Mouse (Mus musculus): ENCODE data around the gene Rrp15. TPM values are rescaled to one million over a fixed set of nuclear protein-coding genes. Genes with fewer than 3 reads are reported as not detected.

Gene Rrp15
- polyA plus RNA-seq, 1 experiment from 2014 or later = 33.1 TPM

- ATAC-seq (ENCODE audit: low FRiP score, low TSS enrichment) = peak; percentile 49; the same call in 1 of the 2 replicates
- no peak for TF ChIP-seq CTCF (IDR thresholded peaks at IDR 0.05; ENCODE audit: low read depth)
- no peak for TF ChIP-seq EP300 (optimal IDR thresholded peaks at IDR 0.05)
- Histone ChIP-seq H3K27ac (replicated peaks) (peak overlapping the region; percentile 45), H3K27me3 (ENCODE audit: control insufficient read depth, insufficient read depth, low read length) (no peaks in the 10 kb centered on the region), H3K4me3 (ENCODE audit: low read depth, low read length) (no peak overlapping the region), H3K4me1 (replicated peaks; ENCODE audit: control insufficient read depth, insufficient read depth) (0 out of 2 replicates have a peak, but pooled peaks cover 3% of the 10 kb centered on the region), H3K36me3 (ENCODE audit: control insufficient read depth, insufficient read depth, low read length) (no peaks in the 10 kb centered on the region), H3K9ac (ENCODE audit: low read length) (no peak overlapping the region), H3K9me3 (ENCODE audit: control insufficient read depth, low read length) (no peaks in the 10 kb centered on the region), H3K4me2 (replicated peaks; ENCODE audit: low read depth) (no peak overlapping the region)
- WGBS = 33% methylated on average over 4 of the region's 4 CpGs
- DNase-seq (ENCODE audit: low spot score) = no peak
Observed at GRCm38 (mm10) chr1:186695361-186695760, 53.8 kb downstream of the Rrp15 start.

GRCm38 (mm10) chr1:186692370-186692769 is 56.8 kb downstream of the Rrp15 start:
- no peak overlapping the region for H3K27ac ChIP-seq (replicated peaks)
- H3K4me1 ChIP-seq (replicated peaks; ENCODE audit: control insufficient read depth, insufficient read depth) = 0 out of 2 replicates have a peak, but pooled peaks cover 3% of the 10 kb centered on the region
- DNase-seq (ENCODE audit: low spot score) (no peak), ATAC-seq (ENCODE audit: low FRiP score, low TSS enrichment) (no peak)
- H3K9ac ChIP-seq (ENCODE audit: low read length) = no peak overlapping the region
- H3K9me3 ChIP-seq (ENCODE audit: control insufficient read depth, low read length) = no peaks in the 10 kb centered on the region
- H3K36me3 ChIP-seq (ENCODE audit: control insufficient read depth, insufficient read depth, low read length) = no peaks in the 10 kb centered on the region
- H3K4me2 ChIP-seq (replicated peaks; ENCODE audit: low read depth) = no peak overlapping the region
- no peak overlapping the region for H3K4me3 ChIP-seq (ENCODE audit: low read depth, low read length)
- WGBS = 58% methylated on average over 4 of the region's 4 CpGs
- TF ChIP-seq EP300 (optimal IDR thresholded peaks at IDR 0.05) (no peak), CTCF (IDR thresholded peaks at IDR 0.05; ENCODE audit: low read depth) (peak; percentile 71)
- no peaks in the 10 kb centered on the region for H3K27me3 ChIP-seq (ENCODE audit: control insufficient read depth, insufficient read depth, low read length)

- H3K9ac ChIP-seq (ENCODE audit: low read length) = no peak overlapping the region
- no peak for TF ChIP-seq EP300 (optimal IDR thresholded peaks at IDR 0.05)
- no peak for TF ChIP-seq CTCF (IDR thresholded peaks at IDR 0.05; ENCODE audit: low read depth)
- ATAC-seq (ENCODE audit: low FRiP score, low TSS enrichment) = no peak
Observed at GRCm38 (mm10) chr1:186691708-186692107, 57.5 kb downstream of the Rrp15 start.

GRCm38 (mm10) chr1:186684041-186684440 is 65.1 kb downstream of the Rrp15 start:
- Histone ChIP-seq H3K27me3 (ENCODE audit: control insufficient read depth, insufficient read depth, low read length) (no peaks in the 10 kb centered on the region), H3K9ac (ENCODE audit: low read length) (no peak overlapping the region), H3K4me1 (replicated peaks; ENCODE audit: control insufficient read depth, insufficient read depth) (no peaks in the 10 kb centered on the region), H3K4me3 (ENCODE audit: low read depth, low read length) (no peak overlapping the region), H3K4me2 (replicated peaks; ENCODE audit: low read depth) (no peak overlapping the region), H3K9me3 (ENCODE audit: control insufficient read depth, low read length) (no peaks in the 10 kb centered on the region), H3K36me3 (ENCODE audit: control insufficient read depth, insufficient read depth, low read length) (no peaks in the 10 kb centered on the region), H3K27ac (replicated peaks) (no peak overlapping the region)
- ATAC-seq (ENCODE audit: low FRiP score, low TSS enrichment) (no peak), DNase-seq (ENCODE audit: low spot score) (no peak)
- WGBS = 81% methylated on average over 3 of the region's 3 CpGs
- TF ChIP-seq EP300 (optimal IDR thresholded peaks at IDR 0.05) (no peak), CTCF (IDR thresholded peaks at IDR 0.05; ENCODE audit: low read depth) (no peak)

More at GRCm38 (mm10) chr1:186691708-186692107, 57.5 kb downstream of the Rrp15 start:
- DNase-seq (ENCODE audit: low spot score) = no peak
- Histone ChIP-seq H3K36me3 (ENCODE audit: control insufficient read depth, insufficient read depth, low read length) (no peaks in the 10 kb centered on the region), H3K27me3 (ENCODE audit: control insufficient read depth, insufficient read depth, low read length) (no peaks in the 10 kb centered on the region), H3K27ac (replicated peaks) (no peak overlapping the region), H3K4me1 (replicated peaks; ENCODE audit: control insufficient read depth, insufficient read depth) (0 out of 2 replicates have a peak, but pooled peaks cover 3% of the 10 kb centered on the region), H3K9me3 (ENCODE audit: control insufficient read depth, low read length) (no peaks in the 10 kb centered on the region), H3K4me2 (replicated peaks; ENCODE audit: low read depth) (no peak overlapping the region), H3K4me3 (ENCODE audit: low read depth, low read length) (no peak overlapping the region)
- WGBS = 84% methylated on average over 9 of the region's 9 CpGs

- WGBS = 52% methylated on average over 7 of the region's 7 CpGs
- TF ChIP-seq CTCF (IDR thresholded peaks at IDR 0.05; ENCODE audit: low read depth) = no peak
- no peak for TF ChIP-seq EP300 (optimal IDR thresholded peaks at IDR 0.05)
- no peak overlapping the region for H3K4me3 ChIP-seq (ENCODE audit: low read depth, low read length)
- H3K27me3 ChIP-seq (ENCODE audit: control insufficient read depth, insufficient read depth, low read length) = no peaks in the 10 kb centered on the region
- H3K4me2 ChIP-seq (replicated peaks; ENCODE audit: low read depth) = no peak overlapping the region
- no peaks in the 10 kb centered on the region for H3K4me1 ChIP-seq (replicated peaks; ENCODE audit: control insufficient read depth, insufficient read depth)
- H3K9me3 ChIP-seq (ENCODE audit: control insufficient read depth, low read length) = no peaks in the 10 kb centered on the region
- DNase-seq (ENCODE audit: low spot score) = no peak
- H3K27ac ChIP-seq (replicated peaks) = no peak overlapping the region
- no peaks in the 10 kb centered on the region for H3K36me3 ChIP-seq (ENCODE audit: control insufficient read depth, insufficient read depth, low read length)
- H3K9ac ChIP-seq (ENCODE audit: low read length) = no peak overlapping the region
- ATAC-seq (ENCODE audit: low FRiP score, low TSS enrichment) = no peak
Observed at GRCm38 (mm10) chr1:186682606-186683005, 66.6 kb downstream of the Rrp15 start.

GRCm38 (mm10) chr1:186677614-186678013 is 71.5 kb downstream of the Rrp15 start:
- Histone ChIP-seq H3K36me3 (ENCODE audit: control insufficient read depth, insufficient read depth, low read length) (no peaks in the 10 kb centered on the region), H3K9ac (ENCODE audit: low read length) (no peak overlapping the region), H3K27ac (replicated peaks) (no peak overlapping the region), H3K4me2 (replicated peaks; ENCODE audit: low read depth) (no peak overlapping the region), H3K9me3 (ENCODE audit: control insufficient read depth, low read length) (no peaks in the 10 kb centered on the region), H3K4me1 (replicated peaks; ENCODE audit: control insufficient read depth, insufficient read depth) (peaks cover 3% of the 10 kb centered on the region; the same call in 1 of the 2 replicates), H3K4me3 (ENCODE audit: low read depth, low read length) (no peak overlapping the region), H3K27me3 (ENCODE audit: control insufficient read depth, insufficient read depth, low read length) (no peaks in the 10 kb centered on the region)
- WGBS = 80% methylated on average over 12 of the region's 12 CpGs
- ATAC-seq (ENCODE audit: low FRiP score, low TSS enrichment) = no peak
- no peak for DNase-seq (ENCODE audit: low spot score)
- no peak for TF ChIP-seq CTCF (IDR thresholded peaks at IDR 0.05; ENCODE audit: low read depth)
- TF ChIP-seq EP300 (optimal IDR thresholded peaks at IDR 0.05) = no peak
